Mouse (Mus musculus) ES-E14 (cell line): Measurements from ENCODE around the gene Tktl2.

ENCODE experiments used
- MAFK ChIP-seq: IDR thresholded peaks from 2 replicates; pipeline ENCODE4 v1.6.1; 2014; ENCODE audit warnings: mild to moderate bottlenecking, low read depth, low read length, inconsistent platforms; ENCODE audit not compliant: insufficient read depth
- ZNF384 ChIP-seq: IDR thresholded peaks from 2 replicates; pipeline ENCODE4 v1.6.1; 2012; ENCODE audit warnings: low read depth, low read length, inconsistent platforms

DNA sequence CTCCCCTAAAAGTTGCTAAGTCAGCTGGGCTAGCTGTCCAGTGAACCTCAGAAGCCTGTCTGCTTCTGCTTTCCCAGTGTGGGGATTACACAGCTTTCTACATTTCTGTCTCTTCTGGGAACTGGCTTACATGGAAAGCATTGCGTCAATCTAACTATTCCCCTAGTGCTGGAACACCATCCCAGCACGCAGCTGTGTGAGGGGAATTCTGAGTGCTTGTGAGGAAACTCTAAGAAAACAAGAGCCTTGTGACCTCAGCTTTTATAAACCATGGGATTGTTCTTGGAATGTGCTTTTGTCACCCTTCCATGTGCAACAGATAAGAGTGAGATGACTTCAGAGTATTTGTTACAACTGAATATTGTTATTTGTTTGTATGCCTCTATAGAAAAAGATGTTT is 17.1 kb upstream of the Tktl2 start:
- TF ChIP-seq MAFK (no peak), ZNF384 (no peak)
